Mouse (Mus musculus) intestine, embryonic 16.5 days (tissue): Measurements from ENCODE around the gene Ano4. TPM values are rescaled to one million over a fixed set of nuclear protein-coding genes. Genes with fewer than 3 reads are reported as not detected.

Source experiments
- ATAC-seq: fragments of 200-750 bp; cut with Nextera tagmentation; 2 replicates; pipeline ENCODE4 v1.8.0; 2017; ENCODE audit warnings: moderate TSS enrichment, moderate library complexity
- H3K27ac ChIP-seq: fragments of 300-500 bp; sonication (generic); 2 replicates; pipeline ENCODE4 v1.5.1; 2014; ENCODE audit warnings: mild to moderate bottlenecking, low read length
- H3K27me3 ChIP-seq: fragments of 300-500 bp; sonication (generic); replicated peaks from 2 replicates; pipeline ENCODE4 v1.6.1; 2014; ENCODE audit warnings: low read length, control low read depth, mixed read lengths; ENCODE audit not compliant: control insufficient read depth, insufficient read depth
- H3K36me3 ChIP-seq: fragments of 300-500 bp; sonication (generic); 2 replicates; pipeline ENCODE4 v1.6.1; 2014; ENCODE audit warnings: low read length, control low read depth; ENCODE audit not compliant: control insufficient read depth, insufficient read depth
- H3K4me1 ChIP-seq: fragments of 300-500 bp; sonication (generic); 2 replicates; pipeline ENCODE4 v1.6.1; 2014; ENCODE audit warnings: low read length, control low read depth, mixed read lengths; ENCODE audit not compliant: control insufficient read depth, insufficient read depth
- H3K4me2 ChIP-seq: fragments of 300-500 bp; sonication (generic); 2 replicates; pipeline ENCODE4 v1.6.1; 2014; ENCODE audit warnings: low read depth, low read length, control low read depth
- H3K4me3 ChIP-seq: fragments of 300-500 bp; sonication (generic); 2 replicates; pipeline ENCODE4 v1.5.1; 2014; ENCODE audit warnings: mild to moderate bottlenecking, low read length
- H3K9ac ChIP-seq: fragments of 300-500 bp; sonication (generic); 2 replicates; pipeline ENCODE4 v1.6.1; 2014; ENCODE audit warnings: low read depth, low read length
- H3K9me3 ChIP-seq: fragments of 300-500 bp; sonication (generic); 2 replicates; pipeline ENCODE4 v1.6.1; 2016; ENCODE audit warnings: low read length, control low read depth; ENCODE audit not compliant: control insufficient read depth
- WGBS: fragments of 180-500 bp; shearing (Covaris S2); extraction: QIAGEN DNeasy Blood & Tissue Kit; methylation state at CpG from one replicate; pipeline ENCODE4 v1.1.7; 2014; 5-methylcytosine and 5-hydroxymethylcytosine counted together
- polyA plus RNA-seq: library from polyadenylated mRNA; unstranded; fragments of >200 nt; fragmentation: Nextera tagmentation; extraction: Ambion mirVana; gene quantifications from 2 replicates; pipeline ENCODE4 v1.2.1, GENCODE M21; 2015

Ano4 gene
- polyA plus RNA-seq, 1 experiment from 2014 or later, result 0.49 TPM

DNA sequence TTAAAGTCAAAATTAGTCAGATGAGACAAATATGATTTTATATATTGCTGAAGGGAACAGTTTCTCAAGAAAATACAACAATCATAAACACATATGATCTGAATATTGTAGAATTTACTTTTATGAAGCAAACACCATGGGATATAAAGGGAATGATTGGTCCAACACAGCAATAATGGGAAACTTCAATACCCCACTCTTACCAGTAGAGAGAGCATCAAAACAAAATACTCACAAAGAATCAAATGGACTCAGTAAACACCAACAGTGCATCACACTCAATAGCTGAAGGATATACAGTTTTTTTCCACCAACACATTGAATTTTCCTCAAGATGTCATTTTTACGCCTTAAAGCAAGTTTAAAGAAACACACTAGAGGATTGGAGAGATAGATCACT, 300.4 kb downstream of the Ano4 start:
- no peaks in the 10 kb centered on the region for H3K36me3 ChIP-seq
- H3K27ac ChIP-seq, result no peak overlapping the region
- H3K4me3 ChIP-seq, result no peak overlapping the region
- no peaks in the 10 kb centered on the region for H3K4me1 ChIP-seq
- H3K9me3 ChIP-seq, result no peaks in the 10 kb centered on the region
- no peak for ATAC-seq
- WGBS, result 90% methylated on average over 1 of the region's 1 CpGs
- no peak overlapping the region for H3K9ac ChIP-seq
- H3K27me3 ChIP-seq, result no peaks in the 10 kb centered on the region
- H3K4me2 ChIP-seq, result no peak overlapping the region

DNA sequence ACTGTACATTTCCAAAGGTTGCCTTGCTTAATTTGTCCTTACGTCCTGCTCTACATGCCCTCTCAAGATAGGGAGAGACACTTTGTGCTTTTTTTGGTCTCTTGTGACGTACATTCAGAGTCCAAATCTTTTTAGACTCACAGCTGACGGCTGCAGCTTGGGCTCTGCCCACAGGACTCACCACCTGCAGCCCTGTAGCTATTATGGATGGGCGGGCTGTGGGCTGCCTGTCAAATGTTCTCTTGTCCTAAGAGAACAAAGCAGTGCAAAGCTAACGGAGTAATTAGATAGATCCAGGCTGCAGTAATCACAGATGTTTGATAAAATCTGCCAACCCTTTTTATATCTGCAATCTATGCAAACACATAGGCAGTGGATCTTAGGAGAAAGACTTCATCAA, 325.6 kb downstream of the Ano4 start:
- no peak for ATAC-seq
- Histone ChIP-seq H3K9ac (no peak overlapping the region), H3K4me1 (no peaks in the 10 kb centered on the region), H3K4me3 (no peak overlapping the region), H3K27ac (no peak overlapping the region), H3K36me3 (no peaks in the 10 kb centered on the region), H3K27me3 (no peaks in the 10 kb centered on the region), H3K4me2 (no peak overlapping the region), H3K9me3 (no peaks in the 10 kb centered on the region)
- WGBS, result 58% methylated on average over 5 of the region's 5 CpGs

DNA sequence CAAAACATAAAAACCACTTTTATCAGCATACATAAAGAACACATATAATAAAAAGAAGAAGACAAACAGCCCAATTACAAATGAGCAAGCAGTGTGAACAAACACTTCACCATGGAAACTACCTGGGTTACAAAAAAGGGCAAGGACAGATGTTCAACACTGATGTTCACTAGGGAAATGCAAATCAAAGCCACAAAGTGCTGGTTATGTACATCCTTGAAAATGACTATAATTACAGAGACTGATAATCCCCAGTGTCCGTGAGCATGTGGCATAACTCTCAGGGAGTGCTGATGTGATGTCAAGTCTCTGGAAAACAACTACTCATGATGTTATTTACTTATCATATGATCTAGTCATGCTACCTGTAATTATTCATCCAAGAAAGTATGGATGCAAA, 336.3 kb downstream of the Ano4 start:
- ATAC-seq, result no peak
- H3K4me3 ChIP-seq, result no peak overlapping the region
- no peak overlapping the region for H3K4me2 ChIP-seq
- H3K27ac ChIP-seq, result no peak overlapping the region
- H3K9me3 ChIP-seq, result no peaks in the 10 kb centered on the region
- 74% methylated on average over 1 of the region's 1 CpGs for WGBS
- H3K27me3 ChIP-seq, result no peaks in the 10 kb centered on the region
- H3K9ac ChIP-seq, result no peak overlapping the region
- H3K36me3 ChIP-seq, result no peaks in the 10 kb centered on the region
- H3K4me1 ChIP-seq, result no peaks in the 10 kb centered on the region

DNA sequence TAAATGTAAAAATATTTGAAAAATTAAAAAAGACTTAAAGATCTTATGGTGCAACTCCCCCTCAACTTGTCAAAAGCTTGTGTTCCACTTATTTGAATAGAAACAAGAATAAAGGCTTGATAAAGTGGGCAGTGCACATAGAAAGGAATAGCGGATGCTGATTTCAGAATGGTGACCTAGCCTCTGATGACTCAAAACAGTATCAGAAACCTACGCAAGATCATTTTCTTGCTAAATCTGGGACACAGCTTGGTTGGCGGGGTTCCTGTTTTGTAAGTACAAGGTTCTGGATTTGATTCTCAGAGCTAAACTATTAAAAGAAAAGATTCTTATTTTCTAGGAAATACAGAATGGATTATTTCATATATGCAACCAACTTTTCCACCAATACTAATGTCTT, 340.0 kb downstream of the Ano4 start:
- Histone ChIP-seq H3K9me3 (no peaks in the 10 kb centered on the region), H3K4me2 (no peak overlapping the region), H3K9ac (no peak overlapping the region), H3K27me3 (no peaks in the 10 kb centered on the region), H3K27ac (no peak overlapping the region), H3K4me3 (no peak overlapping the region), H3K4me1 (no peaks in the 10 kb centered on the region), H3K36me3 (no peaks in the 10 kb centered on the region)
- 93% methylated on average over 3 of the region's 3 CpGs for WGBS
- ATAC-seq, result no peak

DNA sequence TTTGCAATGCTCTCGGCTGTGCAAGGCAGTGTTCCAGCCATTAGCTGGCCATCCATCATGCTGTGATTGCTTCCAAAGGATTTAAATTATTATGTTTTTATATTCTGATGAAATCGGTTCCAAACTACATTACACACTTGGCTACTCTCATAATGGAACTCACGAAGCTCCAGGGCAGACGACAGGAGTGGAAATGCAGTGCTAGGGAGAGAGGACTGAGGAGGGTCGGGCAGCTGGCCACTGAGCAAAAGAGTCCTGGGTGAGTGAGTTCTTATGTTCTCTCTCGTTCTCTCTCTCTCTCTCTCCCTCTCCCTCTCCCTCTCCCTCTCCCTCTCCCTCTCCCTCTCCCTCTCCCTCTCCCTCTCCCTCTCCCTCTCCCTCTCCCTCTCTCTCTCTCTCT, 357.6 kb downstream of the Ano4 start:
- Histone ChIP-seq H3K4me2 (no peak overlapping the region), H3K4me1 (no peaks in the 10 kb centered on the region), H3K27ac (no peak overlapping the region), H3K36me3 (no peaks in the 10 kb centered on the region), H3K9me3 (no peaks in the 10 kb centered on the region), H3K9ac (no peak overlapping the region), H3K27me3 (no peaks in the 10 kb centered on the region), H3K4me3 (no peak overlapping the region)
- no peak for ATAC-seq
- 47% methylated on average over 6 of the region's 6 CpGs for WGBS

DNA sequence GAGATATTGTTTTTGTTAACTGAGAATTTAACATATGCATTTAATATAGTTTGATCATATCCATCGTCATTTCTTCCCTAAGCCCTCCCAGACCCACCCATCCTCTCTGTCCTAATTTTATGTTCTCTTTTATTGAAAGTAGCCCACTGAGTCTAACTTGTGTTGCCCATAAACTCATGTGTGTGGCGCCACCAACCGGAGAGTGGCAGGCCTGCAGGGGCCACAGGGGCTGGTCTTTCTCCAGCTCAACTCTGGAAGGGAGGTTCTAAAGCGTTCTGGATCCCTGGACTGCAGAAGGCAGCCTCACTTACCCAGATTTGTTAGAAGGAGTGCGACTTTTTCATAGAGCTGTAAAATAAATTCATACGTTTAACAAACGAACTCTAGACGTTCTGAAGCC, 361.1 kb downstream of the Ano4 start:
- ATAC-seq, result no peak
- Histone ChIP-seq H3K4me1 (no peaks in the 10 kb centered on the region), H3K27ac (no peak overlapping the region), H3K4me3 (no peak overlapping the region), H3K27me3 (no peaks in the 10 kb centered on the region), H3K9me3 (no peaks in the 10 kb centered on the region), H3K36me3 (no peaks in the 10 kb centered on the region), H3K4me2 (no peak overlapping the region), H3K9ac (no peak overlapping the region)
- WGBS, result 30% methylated on average over 8 of the region's 8 CpGs

DNA sequence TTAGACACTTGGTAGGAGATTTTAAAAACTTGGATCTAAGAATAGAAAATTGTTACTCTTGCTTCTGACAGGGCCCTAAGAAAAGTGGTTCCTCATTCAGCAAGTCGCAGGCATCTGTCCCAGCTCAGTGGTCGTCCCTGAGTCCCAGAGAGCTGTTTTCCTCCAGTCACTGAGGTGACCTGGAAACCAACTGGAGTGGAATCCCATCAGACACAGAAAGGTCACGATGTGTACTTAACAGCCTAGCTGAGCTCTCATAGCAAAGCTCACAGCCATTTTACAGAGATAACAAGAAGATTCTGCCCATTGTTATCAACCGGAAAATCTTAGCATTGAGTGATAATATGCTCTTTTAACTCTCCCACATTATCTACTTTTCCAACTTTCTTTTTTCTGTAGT, 365.1 kb downstream of the Ano4 start:
- Histone ChIP-seq H3K4me2 (no peak overlapping the region), H3K4me1 (no peaks in the 10 kb centered on the region), H3K4me3 (no peak overlapping the region), H3K9me3 (no peaks in the 10 kb centered on the region), H3K27ac (no peak overlapping the region), H3K9ac (no peak overlapping the region), H3K36me3 (no peaks in the 10 kb centered on the region), H3K27me3 (no peaks in the 10 kb centered on the region)
- WGBS, result 72% methylated on average over 4 of the region's 4 CpGs
- ATAC-seq, result no peak

DNA sequence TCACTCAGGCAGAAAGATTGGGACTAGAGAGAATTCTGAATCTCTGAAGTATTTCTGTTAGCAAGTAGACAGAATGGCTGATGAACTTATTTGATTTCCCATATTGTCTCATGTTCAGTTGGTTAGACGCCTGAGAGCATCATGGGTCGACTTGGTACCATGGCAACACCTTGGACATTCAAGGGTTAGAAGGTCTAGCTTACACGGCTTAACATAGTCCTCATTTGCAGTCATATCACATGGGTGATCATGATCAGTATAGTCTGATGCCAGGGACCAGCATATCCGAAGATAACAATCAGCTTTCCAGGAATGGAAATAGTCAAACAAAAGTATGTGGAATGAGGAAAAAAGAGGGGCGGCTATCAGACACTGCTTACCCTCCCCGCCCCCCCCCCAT, 365.6 kb downstream of the Ano4 start:
- ATAC-seq, result no peak
- H3K9ac ChIP-seq, result no peak overlapping the region
- no peak overlapping the region for H3K27ac ChIP-seq
- WGBS, result 77% methylated on average over 6 of the region's 6 CpGs
- no peaks in the 10 kb centered on the region for H3K36me3 ChIP-seq
- no peak overlapping the region for H3K4me2 ChIP-seq
- H3K27me3 ChIP-seq, result no peaks in the 10 kb centered on the region
- H3K4me3 ChIP-seq, result no peak overlapping the region
- no peaks in the 10 kb centered on the region for H3K4me1 ChIP-seq
- H3K9me3 ChIP-seq, result no peaks in the 10 kb centered on the region

DNA sequence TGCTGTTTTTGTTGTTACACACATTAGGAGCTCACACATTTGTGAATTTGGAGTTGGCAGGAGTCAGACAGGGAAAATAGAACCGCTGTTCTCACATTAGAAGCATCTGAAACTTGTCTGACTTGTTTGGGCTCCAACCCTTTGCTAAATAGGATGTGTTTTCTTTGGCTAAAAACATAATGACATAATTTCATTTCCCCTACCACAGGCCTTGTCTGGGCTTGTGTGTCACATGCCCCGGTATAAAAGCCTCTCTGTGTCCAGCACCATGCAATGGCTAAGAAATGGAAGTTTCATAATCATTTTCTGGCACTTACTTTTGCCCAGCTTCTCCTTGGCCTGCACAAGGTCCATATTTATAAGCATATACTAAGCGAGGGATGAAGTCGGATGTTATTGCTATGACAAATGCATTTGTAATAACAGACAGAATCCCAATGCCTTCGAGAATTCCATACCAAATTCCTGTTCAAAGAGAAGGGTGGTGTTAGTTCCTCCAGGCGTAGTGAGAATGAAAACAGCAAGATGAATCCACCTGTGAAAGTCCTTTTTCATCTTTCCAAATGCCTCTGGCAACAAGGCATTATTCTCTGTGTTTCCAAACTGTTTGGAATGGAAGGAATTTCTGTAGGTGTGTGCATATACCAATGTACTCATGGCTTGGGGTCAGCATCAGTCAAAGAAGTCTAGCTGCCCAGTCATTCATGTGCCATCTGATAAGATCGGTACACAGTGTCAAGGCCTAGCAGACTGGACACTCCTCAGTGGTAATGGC, 373.4 kb downstream of the Ano4 start:
- Histone ChIP-seq H3K27me3 (no peaks in the 10 kb centered on the region), H3K9ac (no peak overlapping the region), H3K36me3 (no peaks in the 10 kb centered on the region), H3K27ac (no peak overlapping the region), H3K4me3 (no peak overlapping the region), H3K4me2 (no peak overlapping the region), H3K9me3 (no peaks in the 10 kb centered on the region), H3K4me1 (no peaks in the 10 kb centered on the region)
- 76% methylated on average over 7 of the region's 7 CpGs for WGBS
- no peak for ATAC-seq

DNA sequence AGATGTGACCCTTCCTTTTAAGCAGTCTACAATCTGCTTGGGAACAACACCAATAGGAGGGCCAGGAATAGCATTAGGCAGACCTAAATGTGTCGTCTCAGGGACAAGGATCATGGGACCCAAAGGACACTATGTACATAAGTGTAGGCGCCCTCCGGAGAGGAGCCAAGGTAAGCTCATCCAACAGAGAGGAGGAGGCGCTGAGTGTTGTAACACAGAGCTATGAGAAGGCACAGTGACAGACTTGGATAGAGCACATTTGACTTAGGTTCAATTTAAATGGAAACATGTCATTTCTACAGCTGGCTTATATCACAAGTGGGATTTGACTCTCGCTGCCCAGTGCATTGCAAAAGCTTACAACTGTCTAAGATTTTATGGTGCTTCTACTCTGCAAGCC, 376.0 kb downstream of the Ano4 start:
- WGBS, result 92% methylated on average over 5 of the region's 5 CpGs
- no peak overlapping the region for H3K4me3 ChIP-seq
- H3K36me3 ChIP-seq, result no peaks in the 10 kb centered on the region
- ATAC-seq, result no peak
- H3K4me1 ChIP-seq, result no peaks in the 10 kb centered on the region
- H3K4me2 ChIP-seq, result no peak overlapping the region
- H3K9me3 ChIP-seq, result no peaks in the 10 kb centered on the region
- H3K9ac ChIP-seq, result no peak overlapping the region
- no peaks in the 10 kb centered on the region for H3K27me3 ChIP-seq
- no peak overlapping the region for H3K27ac ChIP-seq
